Mouse (Mus musculus) lung, postnatal 0 days (tissue): ENCODE measurements around the gene Pink1. TPM values are rescaled to one million over a fixed set of nuclear protein-coding genes. Genes with fewer than 3 reads are reported as not detected.

ENCODE experiments used
- ATAC-seq: fragments of 200-750 bp; cut with Nextera tagmentation; 2 replicates; pipeline ENCODE4 v1.8.0; 2017; ENCODE audit warnings: moderate library complexity
- DNase-seq: peaks from one replicate; pipeline ENCODE4 v3.0.0-alpha.2; 2016; ENCODE audit warnings: low spot score
- H3K27ac ChIP-seq: fragments of 300-500 bp; sonication (generic); 2 replicates; pipeline ENCODE4 v1.5.1; 2014; ENCODE audit warnings: antibody characterized with exemption, mild to moderate bottlenecking, low read length, mixed read lengths
- H3K27me3 ChIP-seq: fragments of 300-500 bp; sonication (generic); replicated peaks from 2 replicates; pipeline ENCODE4 v1.6.1; 2014; ENCODE audit warnings: low read length, mixed read lengths; ENCODE audit not compliant: insufficient read depth
- H3K36me3 ChIP-seq: fragments of 300-500 bp; sonication (generic); 2 replicates; pipeline ENCODE4 v1.6.1; 2014; ENCODE audit warnings: low read length, mixed read lengths; ENCODE audit not compliant: insufficient read depth
- H3K4me1 ChIP-seq: fragments of 300-500 bp; sonication (generic); 2 replicates; pipeline ENCODE4 v1.6.1; 2014; ENCODE audit warnings: antibody characterized with exemption, low read depth, low read length, mixed read lengths; ENCODE audit not compliant: insufficient read depth
- H3K4me2 ChIP-seq: fragments of 300-500 bp; sonication (generic); replicated peaks from 2 replicates; pipeline ENCODE4 v1.6.1; 2014; ENCODE audit warnings: low read depth, mild to moderate bottlenecking, low read length, moderate library complexity, mixed read lengths
- H3K4me3 ChIP-seq: fragments of 300-500 bp; sonication (generic); 2 replicates; pipeline ENCODE4 v1.5.1; 2014; ENCODE audit warnings: low read depth, low read length
- H3K9ac ChIP-seq: fragments of 300-500 bp; sonication (generic); replicated peaks from 2 replicates; pipeline ENCODE4 v1.6.1; 2014; ENCODE audit warnings: low read depth, mild to moderate bottlenecking
- H3K9me3 ChIP-seq: fragments of 300-500 bp; sonication (generic); 2 replicates; pipeline ENCODE4 v1.6.1; 2016; ENCODE audit warnings: low read length, mixed read lengths
- CTCF ChIP-seq: IDR thresholded peaks from 2 replicates; pipeline ENCODE4 v1.5.1; 2016; ENCODE audit warnings: antibody characterized with exemption, mild to moderate bottlenecking
- EP300 ChIP-seq: IDR thresholded peaks from 2 replicates; pipeline ENCODE4 v1.6.1; 2016; ENCODE audit warnings: antibody characterized with exemption, mild to moderate bottlenecking, control low read depth
- WGBS: fragments of 180-500 bp; shearing (Covaris S2); extraction: QIAGEN DNeasy Blood & Tissue Kit; methylation state at CpG from one replicate; pipeline ENCODE4 v1.1.7; 2014; 5-methylcytosine and 5-hydroxymethylcytosine counted together
- polyA plus RNA-seq: library from polyadenylated mRNA; unstranded; fragments of >200 nt; fragmentation: Nextera tagmentation; extraction: Ambion mirVana; gene quantifications from 2 replicates; pipeline ENCODE4 v1.2.1, GENCODE M21; 2015

Pink1 gene
- polyA plus RNA-seq, result 129 and 144 TPM in 2 replicates

GRCm38 (mm10) chr4:138326077-138326695 lies at the start of gene Pink1:
TSS of gene Pink1 (minus strand) at chr4:138326307.
- Histone ChIP-seq H3K27ac (peak within 1 kb of the TSS; percentile 100), H3K4me2 (peak within 1 kb of the TSS; percentile 64), H3K9ac (peak within 1 kb of the TSS; percentile 100), H3K9me3 (no peaks in the 10 kb centered on the region), H3K4me1 (no peaks in the 10 kb centered on the region; the same call in 1 of the 2 replicates), H3K27me3 (no peaks in the 10 kb centered on the region), H3K4me3 (peak within 1 kb of the TSS; percentile 98), H3K36me3 (no peaks in the 10 kb centered on the region)
- peak; percentile 78 for ATAC-seq
- 3% methylated on average over 40 of the region's 41 CpGs for WGBS
- peak; percentile 94 for DNase-seq
- TF ChIP-seq EP300 (no peak), CTCF (peak; percentile 95)

- Histone ChIP-seq H3K9ac (no peak overlapping the region), H3K36me3 (no peaks in the 10 kb centered on the region), H3K27me3 (no peaks in the 10 kb centered on the region), H3K4me2 (no peak overlapping the region), H3K4me3 (no peak overlapping the region), H3K4me1 (no peaks in the 10 kb centered on the region), H3K27ac (no peak overlapping the region), H3K9me3 (no peaks in the 10 kb centered on the region)
- WGBS, result 77% methylated on average over 3 of the region's 3 CpGs
- TF ChIP-seq CTCF (no peak), EP300 (no peak)
- DNase-seq (no peak), ATAC-seq (no peak)
Measured at GRCm38 (mm10) chr4:138375117-138375516, 49.0 kb upstream of the Pink1 start.

GRCm38 (mm10) chr4:138370996-138371516 lies 44.9 kb upstream of the Pink1 start:
- H3K9me3 ChIP-seq, result no peaks in the 10 kb centered on the region
- TF ChIP-seq EP300 (no peak), CTCF (no peak)
- H3K36me3 ChIP-seq, result no peaks in the 10 kb centered on the region
- no peaks in the 10 kb centered on the region for H3K27me3 ChIP-seq
- DNase-seq (no peak), ATAC-seq (no peak)
- no peak overlapping the region for H3K4me3 ChIP-seq
- no peak overlapping the region for H3K27ac ChIP-seq
- H3K9ac ChIP-seq, result no peak overlapping the region
- WGBS, result 76% methylated on average over 5 of the region's 5 CpGs
- no peak overlapping the region for H3K4me2 ChIP-seq
- peaks cover 8% of the 10 kb centered on the region; the same call in 1 of the 2 replicates for H3K4me1 ChIP-seq

GRCm38 (mm10) chr4:138368498-138369260 lies 42.6 kb upstream of the Pink1 start:
- no peak for TF ChIP-seq CTCF
- TF ChIP-seq EP300, result peak; percentile 71
- H3K36me3 ChIP-seq, result no peaks in the 10 kb centered on the region
- no peaks in the 10 kb centered on the region for H3K27me3 ChIP-seq
- H3K4me3 ChIP-seq, result no peak overlapping the region
- DNase-seq (peak; percentile 31), ATAC-seq (peak; percentile 18)
- H3K27ac ChIP-seq, result peak overlapping the region; percentile 58; the same call in 1 of the 2 replicates
- WGBS, result 54% methylated on average over 12 of the region's 12 CpGs
- H3K4me1 ChIP-seq, result peaks cover 8% of the 10 kb centered on the region; the same call in 1 of the 2 replicates
- H3K4me2 ChIP-seq, result peak overlapping the region; percentile 57; the same call in 1 of the 2 replicates
- no peaks in the 10 kb centered on the region for H3K9me3 ChIP-seq
- H3K9ac ChIP-seq, result no peak overlapping the region

GRCm38 (mm10) chr4:138367641-138368497 lies 41.8 kb upstream of the Pink1 start, which contains the start of gene Cda:
TSS of gene Cda (minus strand) at chr4:138367992.
- ATAC-seq, result peak; percentile 97
- no peak for TF ChIP-seq EP300
- 0 out of 2 replicates have a peak, but pooled peaks have one; percentile 17 for TF ChIP-seq CTCF
- Histone ChIP-seq H3K4me1 (peaks cover 8% of the 10 kb centered on the region; the same call in 1 of the 2 replicates), H3K4me3 (peak within 1 kb of the TSS; percentile 31), H3K27ac (peak within 1 kb of the TSS; percentile 58; the same call in 1 of the 2 replicates), H3K9me3 (no peaks in the 10 kb centered on the region), H3K27me3 (no peaks in the 10 kb centered on the region), H3K36me3 (no peaks in the 10 kb centered on the region), H3K4me2 (peak within 1 kb of the TSS; percentile 57), H3K9ac (no peak within 1 kb of the TSS)
- 3% methylated on average over 34 of the region's 34 CpGs for WGBS
- DNase-seq, result peak; percentile 95
